Mouse (Mus musculus) heart, postnatal 0 days (tissue): ENCODE data around the gene Ltbp1.

ENCODE experiments used
- CTCF ChIP-seq: IDR thresholded peaks from 2 replicates; pipeline ENCODE4 v1.5.1; 2016; ENCODE audit warnings: antibody characterized with exemption, control low read depth, low read depth
- EP300 ChIP-seq: IDR thresholded peaks from 2 replicates; pipeline ENCODE4 v1.6.1; 2016; ENCODE audit warnings: antibody characterized with exemption, low read depth

- TF ChIP-seq CTCF (peak; percentile 43), EP300 (no peak)
Observed at GRCm38 (mm10) chr17:75369351-75369750, 364.0 kb downstream of the Ltbp1 start.
